Mouse (Mus musculus): ENCODE data around the gene Tmem167b.

Tmem167b gene

DNA sequence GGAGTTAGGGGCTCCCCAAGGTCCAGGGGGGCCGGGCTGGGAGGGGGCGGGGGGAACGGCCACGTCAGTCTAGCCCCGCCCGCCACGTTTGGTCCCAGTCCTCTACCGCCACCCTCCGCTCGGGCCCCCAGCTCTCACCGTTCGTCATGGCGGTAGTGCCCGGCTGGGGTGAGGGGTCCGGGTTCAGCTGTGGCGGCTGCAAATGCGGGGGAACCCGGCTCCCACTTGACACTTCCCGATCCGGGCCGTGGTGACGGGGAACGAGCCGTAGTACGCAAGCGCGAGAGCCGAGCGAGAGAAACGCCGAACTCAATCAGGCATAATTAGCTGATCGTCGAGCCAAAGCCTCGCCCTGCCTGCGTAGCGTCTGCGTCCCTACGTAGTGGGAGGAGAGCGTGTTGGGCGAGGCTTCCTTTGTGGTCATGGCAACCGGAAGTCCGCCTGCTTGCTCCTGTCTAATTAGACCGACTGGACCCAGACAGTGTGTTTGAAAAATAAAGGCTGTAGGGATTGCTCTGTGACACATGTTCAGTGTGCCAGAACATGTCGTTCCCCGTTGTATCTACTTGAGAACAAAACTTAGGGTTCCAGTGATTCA lies at the start of gene Tmem167b:
Gene Tmem167b (minus strand): TSS at position 334 of the 598 bp plus-strand sequence.
- in situ Hi-C loops (cut with MboI, MseI) = loop anchor here in 1 of 2 experiments (25.0 kb wide), 1 partner anchor 1500 kb away; no protein-coding TSS in a partner anchor

DNA sequence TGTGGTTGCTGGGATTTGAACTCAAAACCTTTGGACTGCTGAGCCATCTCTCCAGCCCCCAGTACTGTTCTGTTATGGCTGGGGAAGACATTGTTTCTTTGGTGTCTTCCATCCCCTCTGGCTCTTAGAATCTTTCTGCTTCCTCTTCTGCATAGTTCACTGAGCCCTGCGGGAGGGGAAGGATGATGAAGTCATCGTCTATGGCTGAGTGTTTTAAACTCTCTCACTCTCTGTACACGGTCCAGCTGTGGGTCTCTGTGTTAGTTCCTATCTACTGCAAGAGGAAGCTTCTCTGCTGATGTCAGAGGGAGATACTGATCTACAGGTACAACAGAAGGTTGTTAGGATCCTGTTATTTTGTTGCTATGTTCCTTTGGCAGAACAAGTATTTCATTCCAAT lies 46.6 kb upstream of the Tmem167b start:
- in situ Hi-C loops (cut with MboI, MseI) = no loop called here

DNA sequence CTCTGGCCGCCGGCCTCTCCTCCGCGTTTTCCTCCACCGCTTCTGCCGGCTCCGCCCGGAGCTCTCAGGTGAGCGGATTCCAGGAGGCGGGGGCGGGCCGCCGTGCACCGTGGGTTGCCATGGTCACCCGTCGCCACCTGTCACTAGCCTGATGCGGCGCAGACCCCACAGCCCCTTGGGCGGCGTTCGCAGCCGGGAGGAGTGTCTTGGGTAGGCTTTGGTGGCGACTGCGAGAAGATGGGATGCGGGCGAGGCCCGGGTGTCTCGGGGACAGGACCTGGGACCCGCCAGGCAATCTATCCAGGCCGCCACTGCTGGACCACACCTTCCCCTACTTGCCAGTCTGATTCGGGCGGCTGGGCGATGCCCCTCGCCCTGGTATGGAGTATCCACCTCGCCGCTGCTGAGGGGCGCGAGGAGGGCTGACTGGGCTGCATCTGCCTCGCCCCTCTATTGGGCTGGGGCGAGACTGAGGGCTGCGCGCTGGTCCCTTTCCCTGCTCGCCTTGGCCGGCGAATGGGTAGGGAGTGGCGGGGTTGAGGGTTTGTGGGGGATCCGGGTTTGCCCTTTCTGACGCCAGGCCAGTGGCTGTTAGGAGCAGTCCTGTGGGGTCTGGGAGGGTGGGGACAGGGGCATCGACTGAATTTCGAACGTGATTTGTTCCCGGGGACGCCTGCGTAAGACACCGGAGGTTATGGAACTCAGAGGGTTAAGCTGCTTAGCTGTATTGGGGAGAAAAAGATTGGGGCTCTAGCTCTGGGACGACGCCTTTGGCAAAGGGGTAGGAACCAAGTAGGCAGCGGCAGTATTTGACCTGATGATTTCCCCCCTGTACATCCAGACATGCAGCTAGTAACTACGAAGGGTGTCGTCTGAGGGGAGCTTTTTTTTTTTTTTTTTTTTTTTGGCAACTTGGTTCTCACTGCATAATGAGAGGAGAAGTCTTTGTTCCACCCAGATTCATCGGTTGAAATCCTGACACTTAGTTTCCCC lies 29.6 kb upstream of the Tmem167b start:
- in situ Hi-C loops (cut with MboI, MseI) = no loop called here

DNA sequence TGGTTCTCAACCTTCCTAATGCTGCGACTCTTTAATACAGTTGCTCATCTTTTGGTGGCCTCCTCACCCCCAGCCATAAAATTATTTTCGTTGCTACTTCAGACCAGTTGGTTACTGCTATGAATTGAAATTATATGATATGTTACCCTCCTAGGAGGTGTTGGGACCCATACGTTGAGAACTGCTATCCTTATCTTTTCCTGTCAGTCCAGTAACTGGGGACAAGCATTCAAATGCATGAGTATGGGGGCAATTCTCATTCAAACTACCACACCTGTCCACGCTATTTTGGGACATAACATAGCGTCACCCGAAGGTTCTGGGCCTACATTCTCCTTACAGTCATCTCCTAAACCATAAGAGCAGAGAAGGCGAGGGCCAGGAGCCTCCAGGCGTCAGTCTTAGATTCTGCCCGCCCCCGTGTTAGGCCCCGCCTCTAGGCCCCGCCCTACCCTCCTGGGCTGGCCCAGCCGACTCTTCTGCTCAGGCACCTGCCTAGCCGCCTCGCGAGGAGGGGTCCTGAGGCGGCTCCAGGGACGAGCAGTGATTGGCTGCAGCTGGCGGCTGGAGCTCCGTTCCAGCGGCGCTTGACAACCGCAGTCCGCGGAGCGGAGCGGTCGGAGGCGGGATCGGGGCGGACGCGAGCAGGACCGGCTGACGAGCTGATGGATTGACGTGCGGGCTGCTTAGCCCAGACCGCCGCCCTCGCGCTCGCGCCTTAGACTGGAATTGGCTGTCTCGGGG lies 28.7 kb upstream of the Tmem167b start, which contains the start of gene Wdr47:
Gene Wdr47 (plus strand): TSS at position 494 of the 744 bp plus-strand sequence.
- in situ Hi-C loops (cut with MboI, MseI) = no loop called here

DNA sequence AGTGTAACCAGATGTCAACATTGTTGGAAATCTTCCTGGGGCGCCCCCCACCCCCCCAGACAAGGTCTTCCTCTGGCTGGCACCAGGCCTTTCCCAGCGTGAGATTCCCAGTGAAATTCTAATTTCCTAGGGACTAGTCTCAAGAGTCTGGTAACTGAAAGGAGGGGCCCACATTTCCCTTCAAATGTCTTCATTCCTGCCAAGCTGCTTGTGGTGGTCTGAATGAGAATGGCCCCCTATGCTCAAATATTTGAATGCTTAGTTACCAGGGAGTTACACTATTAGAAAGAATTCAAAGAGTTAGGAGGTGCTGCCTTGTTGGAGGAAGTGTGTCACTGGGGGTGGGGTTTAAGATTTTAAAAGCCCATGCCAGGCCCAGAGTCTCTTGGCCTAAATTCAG lies 26.2 kb upstream of the Tmem167b start:
- in situ Hi-C loops (cut with MboI, MseI) = no loop called here

- in situ Hi-C loops (cut with MboI, MseI) = no loop called here
Measured at GRCm38 (mm10) chr3:108584580-108584979, 22.3 kb upstream of the Tmem167b start.

- in situ Hi-C loops (cut with MboI, MseI) = loop anchor here in 1 of 2 experiments (10.0 to 25.0 kb wide), 2 partner anchors 201 to 1512 kb away; no protein-coding TSS in a partner anchor
Measured at GRCm38 (mm10) chr3:108574018-108574417, 11.8 kb upstream of the Tmem167b start.

- in situ Hi-C loops (cut with MboI, MseI) = loop anchor here in 1 of 2 experiments (10.0 to 25.0 kb wide), 2 partner anchors 202 to 1510 kb away; no protein-coding TSS in a partner anchor
Measured at GRCm38 (mm10) chr3:108572309-108573010, 10.2 kb upstream of the Tmem167b start.

- in situ Hi-C loops (cut with MboI, MseI) = loop anchor here in 1 of 2 experiments (10.0 to 25.0 kb wide), 2 partner anchors 203 to 1509 kb away; no protein-coding TSS in a partner anchor
Measured at GRCm38 (mm10) chr3:108571443-108572294, 9.4 kb upstream of the Tmem167b start, which contains the start of gene Taf13. Gene Taf13 (plus strand): TSS chr3:108571698.

DNA sequence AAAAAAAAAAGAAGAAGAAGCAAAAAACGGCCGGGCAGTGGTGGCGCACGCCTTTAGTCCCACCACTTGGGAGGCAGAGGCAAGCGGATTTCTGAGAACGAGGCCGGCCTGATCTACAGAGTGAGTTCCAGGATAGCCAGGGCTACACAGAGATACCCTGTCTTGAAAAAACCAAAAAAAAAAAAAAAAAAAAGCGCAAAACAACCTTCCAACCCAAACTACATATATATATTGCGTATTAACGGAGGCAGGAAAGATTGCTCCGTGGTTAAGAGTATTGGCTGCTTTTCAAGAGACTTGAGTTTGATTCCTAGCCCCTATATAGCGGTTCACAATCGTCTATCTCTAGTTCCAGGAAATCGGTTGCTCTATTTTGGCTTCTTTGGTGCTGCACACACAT lies 8.5 kb upstream of the Tmem167b start:
- in situ Hi-C loops (cut with MboI, MseI) = loop anchor here in 1 of 2 experiments (10.0 to 25.0 kb wide), 2 partner anchors 204 to 1509 kb away; no protein-coding TSS in a partner anchor

DNA sequence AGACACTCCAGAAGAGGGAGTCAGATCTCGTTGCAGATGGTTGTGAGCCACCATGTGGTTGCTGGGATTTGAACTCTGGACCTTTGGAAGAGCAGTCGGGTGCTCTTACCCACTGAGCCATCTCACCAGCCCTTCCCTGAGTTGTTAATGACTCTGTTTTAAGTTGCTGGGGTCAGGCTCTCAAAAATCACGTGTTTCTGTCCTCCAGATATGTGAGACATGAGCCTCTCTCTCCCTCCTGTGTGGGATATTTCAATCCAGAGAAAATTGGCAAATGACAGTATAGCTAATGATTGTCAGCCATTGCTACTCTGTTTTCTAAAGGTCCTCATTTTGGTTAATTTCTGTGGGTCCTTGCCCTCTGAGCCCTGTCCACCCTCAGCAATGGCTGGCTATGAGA lies 7.4 kb upstream of the Tmem167b start:
- in situ Hi-C loops (cut with MboI, MseI) = loop anchor here in 1 of 2 experiments (10.0 to 25.0 kb wide), 2 partner anchors 205 to 1507 kb away; no protein-coding TSS in a partner anchor

DNA sequence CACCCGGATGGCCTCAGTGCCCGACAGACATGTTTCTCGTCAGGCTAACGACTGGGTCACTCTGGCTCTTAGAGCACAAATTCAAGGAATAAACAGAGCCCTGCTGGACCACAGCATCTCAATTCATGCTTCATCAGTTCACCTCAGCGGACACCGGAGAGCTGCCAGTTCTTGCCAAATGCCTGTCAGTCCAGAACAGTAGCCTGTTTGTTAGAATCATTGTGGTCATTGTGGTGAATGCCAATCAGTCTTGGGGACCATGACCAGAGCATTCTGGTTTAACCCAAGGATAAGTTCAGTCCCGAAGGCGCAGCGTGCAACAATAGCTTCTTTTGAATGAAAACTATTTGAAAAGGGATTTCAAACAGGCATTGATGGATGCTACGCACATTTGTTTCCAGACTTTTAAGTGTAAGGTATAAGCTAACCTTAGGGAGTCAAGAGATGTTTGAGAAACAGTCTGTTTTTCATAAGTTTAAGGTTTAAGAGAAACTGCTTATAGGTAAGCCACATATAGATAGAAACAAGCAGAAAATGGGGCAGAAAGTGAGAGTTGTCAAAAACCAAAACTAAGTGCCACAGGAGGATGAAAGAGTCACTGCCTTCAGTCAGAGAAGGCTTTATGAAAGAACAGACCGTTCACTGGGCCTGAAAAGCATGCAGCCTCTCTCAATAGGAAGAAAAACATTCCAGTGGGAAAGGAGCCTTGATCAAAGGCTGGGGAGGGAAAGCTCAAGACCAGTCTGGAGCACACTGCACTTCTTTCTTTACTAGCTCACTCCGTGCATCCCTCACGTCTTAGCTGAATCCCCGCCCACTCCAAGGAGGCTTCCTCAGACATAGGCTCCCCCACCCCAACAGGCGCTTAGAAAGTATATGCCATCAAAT lies 6.0 kb upstream of the Tmem167b start:
- in situ Hi-C loops (cut with MboI, MseI) = loop anchor here in 1 of 2 experiments (25.0 kb wide), 1 partner anchor 1506 kb away; no protein-coding TSS in a partner anchor

- in situ Hi-C loops (cut with MboI, MseI) = loop anchor here in 1 of 2 experiments (25.0 kb wide), 1 partner anchor 1501 kb away; no protein-coding TSS in a partner anchor
Measured at GRCm38 (mm10) chr3:108563309-108563708, 1.0 kb upstream of the Tmem167b start.

- in situ Hi-C loops (cut with MboI, MseI) = loop anchor here in 1 of 2 experiments (25.0 kb wide), 1 partner anchor 1501 kb away; no protein-coding TSS in a partner anchor
Measured at GRCm38 (mm10) chr3:108562777-108563271, 558 bp upstream of the Tmem167b start.

- in situ Hi-C loops (cut with MboI, MseI) = loop anchor here in 1 of 2 experiments (25.0 kb wide), 1 partner anchor 1496 kb away; no protein-coding TSS in a partner anchor
Measured at GRCm38 (mm10) chr3:108557888-108558287, 4.4 kb downstream of the Tmem167b start.

GRCm38 (mm10) chr3:108554587-108555312 lies 7.5 kb downstream of the Tmem167b start:
- in situ Hi-C loops (cut with MboI, MseI) = loop anchor here in 1 of 2 experiments (25.0 kb wide), 1 partner anchor 1492 kb away; no protein-coding TSS in a partner anchor

- in situ Hi-C loops (cut with MboI, MseI) = loop anchor here in 1 of 2 experiments (25.0 kb wide), 1 partner anchor 1492 kb away; no protein-coding TSS in a partner anchor
Measured at GRCm38 (mm10) chr3:108554111-108554561, 8.1 kb downstream of the Tmem167b start.

Data from T-helper 17 cell (primary cell).